Mouse (Mus musculus): ENCODE measurements at regions not wholly inside any gene's neighbourhood (a gene's known extent, or its start where the extent isn't known, plus 50 kb on each side); places are given as distances from the start of the nearest gene placed in this dataset.

DNA sequence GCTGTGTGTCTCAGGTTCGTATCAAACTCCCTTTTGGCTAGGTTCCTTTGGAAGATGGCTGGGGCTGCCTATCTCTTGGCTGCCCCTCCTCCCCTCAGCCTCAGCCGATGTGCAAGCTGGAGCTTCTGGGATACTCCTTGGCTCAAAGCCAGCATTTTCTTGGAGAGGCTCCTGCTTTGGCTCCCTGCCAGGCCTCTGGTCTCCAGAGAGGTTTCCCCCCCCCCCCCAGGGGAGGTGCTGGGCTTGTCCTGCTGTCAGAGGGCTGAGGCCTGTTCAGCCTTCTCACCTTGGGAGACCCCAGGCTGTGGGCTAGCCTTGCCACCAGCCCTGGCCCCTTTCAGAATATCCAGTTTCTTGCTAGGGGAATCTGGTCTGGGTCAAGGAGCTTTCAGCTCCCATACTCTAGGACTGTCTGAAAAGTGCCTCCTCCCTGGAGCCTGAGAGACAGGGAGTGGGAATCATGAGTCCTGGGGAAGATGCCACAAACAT is 54.1 kb upstream of the Polg start:
- no peaks in the 10 kb centered on the region for H3K9me3 ChIP-seq (ENCODE audit: low read length)
- no peak overlapping the region for H3K27ac ChIP-seq (ENCODE audit: low read length)
- no peak overlapping the region for H3K4me2 ChIP-seq (replicated peaks; ENCODE audit: low read depth, low read length)
- no peak overlapping the region for H3K4me3 ChIP-seq (ENCODE audit: low read length)
- H3K27me3 ChIP-seq (ENCODE audit: insufficient read depth, low read length) = peaks cover 88% of the 10 kb centered on the region
- peaks cover 4% of the 10 kb centered on the region for H3K4me1 ChIP-seq (ENCODE audit: insufficient read depth, low read length)
- 22% methylated on average over 2 of the region's 2 CpGs for WGBS
- H3K9ac ChIP-seq (replicated peaks; ENCODE audit: low read length) = no peak overlapping the region
- no peak for ATAC-seq (ENCODE audit: low FRiP score, low TSS enrichment)
- no peaks in the 10 kb centered on the region for H3K36me3 ChIP-seq (ENCODE audit: insufficient read depth, low read length)

GRCm38 (mm10) chr7:79518928-79519327 is 52.8 kb upstream of the Polg start:
- H3K4me2 ChIP-seq (replicated peaks; ENCODE audit: low read depth, low read length) = no peak overlapping the region
- no peaks in the 10 kb centered on the region for H3K9me3 ChIP-seq (ENCODE audit: low read length)
- WGBS = 67% methylated on average over 7 of the region's 7 CpGs
- no peaks in the 10 kb centered on the region for H3K36me3 ChIP-seq (ENCODE audit: insufficient read depth, low read length)
- ATAC-seq (ENCODE audit: low FRiP score, low TSS enrichment) = no peak
- no peak overlapping the region for H3K9ac ChIP-seq (replicated peaks; ENCODE audit: low read length)
- H3K4me3 ChIP-seq (ENCODE audit: low read length) = no peak overlapping the region
- peaks cover 6% of the 10 kb centered on the region for H3K4me1 ChIP-seq (ENCODE audit: insufficient read depth, low read length)
- H3K27me3 ChIP-seq (ENCODE audit: insufficient read depth, low read length) = peaks cover 90% of the 10 kb centered on the region
- H3K27ac ChIP-seq (ENCODE audit: low read length) = no peak overlapping the region

GRCm38 (mm10) chr7:79517581-79518337 is 51.6 kb upstream of the Polg start:
- Histone ChIP-seq H3K27ac (ENCODE audit: low read length) (no peak overlapping the region), H3K36me3 (ENCODE audit: insufficient read depth, low read length) (no peaks in the 10 kb centered on the region), H3K9ac (replicated peaks; ENCODE audit: low read length) (no peak overlapping the region), H3K4me2 (replicated peaks; ENCODE audit: low read depth, low read length) (no peak overlapping the region), H3K4me1 (ENCODE audit: insufficient read depth, low read length) (peaks cover 6% of the 10 kb centered on the region), H3K9me3 (ENCODE audit: low read length) (no peaks in the 10 kb centered on the region), H3K4me3 (ENCODE audit: low read length) (no peak overlapping the region), H3K27me3 (ENCODE audit: insufficient read depth, low read length) (peaks cover 90% of the 10 kb centered on the region)
- 57% methylated on average over 5 of the region's 5 CpGs for WGBS
- no peak for ATAC-seq (ENCODE audit: low FRiP score, low TSS enrichment)

GRCm38 (mm10) chr7:79516287-79516686 is 50.1 kb upstream of the Polg start:
- no peak overlapping the region for H3K4me2 ChIP-seq (replicated peaks; ENCODE audit: low read depth, low read length)

More at GRCm38 (mm10) chr7:79516287-79516686, 50.1 kb upstream of the Polg start:
- ATAC-seq (ENCODE audit: low FRiP score, low TSS enrichment) = no peak
- H3K27ac ChIP-seq (ENCODE audit: low read length) = no peak overlapping the region
- H3K9ac ChIP-seq (replicated peaks; ENCODE audit: low read length) = no peak overlapping the region
- peaks cover 6% of the 10 kb centered on the region for H3K4me1 ChIP-seq (ENCODE audit: insufficient read depth, low read length)
- WGBS = 81% methylated on average over 4 of the region's 4 CpGs
- no peaks in the 10 kb centered on the region for H3K36me3 ChIP-seq (ENCODE audit: insufficient read depth, low read length)
- H3K27me3 ChIP-seq (ENCODE audit: insufficient read depth, low read length) = peaks cover 93% of the 10 kb centered on the region
- H3K9me3 ChIP-seq (ENCODE audit: low read length) = no peaks in the 10 kb centered on the region
- no peak overlapping the region for H3K4me3 ChIP-seq (ENCODE audit: low read length)

All from kidney, embryonic 16.5 days (tissue).